Mouse (Mus musculus) urinary bladder, postnatal 14 days (tissue): Measurements from ENCODE around the gene Pygb.

Experiments used
- DNase-seq: peaks from one replicate; pipeline ENCODE4 v3.0.0; 2021; ENCODE audit warnings: low spot score

Gene Pygb

GRCm38 (mm10) chr2:150841109-150841508 is 54.6 kb downstream of the Pygb start:
- no peak for DNase-seq

- no peak for DNase-seq
Measured at GRCm38 (mm10) chr2:150842049-150842461, 55.5 kb downstream of the Pygb start.

- DNase-seq: no peak
Measured at GRCm38 (mm10) chr2:150844798-150845197, 58.3 kb downstream of the Pygb start.

GRCm38 (mm10) chr2:150847436-150847995 is 61.0 kb downstream of the Pygb start:
- no peak for DNase-seq

GRCm38 (mm10) chr2:150851251-150851650 is 64.7 kb downstream of the Pygb start:
- DNase-seq: no peak

GRCm38 (mm10) chr2:150855186-150855585 is 68.7 kb downstream of the Pygb start:
- DNase-seq: peak; percentile 0

- DNase-seq: peak; percentile 59
Measured at GRCm38 (mm10) chr2:150858724-150859487, 72.4 kb downstream of the Pygb start.

GRCm38 (mm10) chr2:150859709-150860470 is 73.4 kb downstream of the Pygb start:
- DNase-seq: no peak

- no peak for DNase-seq
Measured at GRCm38 (mm10) chr2:150861128-150861527, 74.6 kb downstream of the Pygb start.

- no peak for DNase-seq
Measured at GRCm38 (mm10) chr2:150867021-150867420, 80.5 kb downstream of the Pygb start.

GRCm38 (mm10) chr2:150869446-150869845 is 82.9 kb downstream of the Pygb start:
- DNase-seq: peak; percentile 2

GRCm38 (mm10) chr2:150874508-150874907 is 88.0 kb downstream of the Pygb start:
- DNase-seq: no peak

GRCm38 (mm10) chr2:150875226-150875625 is 88.7 kb downstream of the Pygb start:
- no peak for DNase-seq

- no peak for DNase-seq
Measured at GRCm38 (mm10) chr2:150877561-150877960, 91.0 kb downstream of the Pygb start.
